Mouse (Mus musculus): ENCODE data around the gene Cbr2.

- no peak for TF ChIP-seq CTCF (IDR thresholded peaks at IDR 0.05; ENCODE audit: low read depth)
- TF ChIP-seq EP300 (IDR thresholded peaks at IDR 0.05; ENCODE audit: low read depth): no peak
These were observed 42.5 kb downstream of the Cbr2 start for GRCm38 (mm10) chr11:120689365-120689764.
